In genomic region chr10:85127395-85128287, GRCm38 (mm10) we compare ENCODE assay signal across 8 mouse cellular contexts. TPM values are rescaled to one million over a fixed set of nuclear protein-coding genes. Genes with fewer than 3 reads are reported as not detected.
DNase-seq lines count a peak whose midpoint lies in the region; ATAC-seq lines count a peak whose summit lies in the region.

Gene Mterf2 (minus strand): TSS chr10:85128027.

- WGBS in heart, embryonic 13.5 days: 8% methylated on average over 20 of the region's 20 CpGs
- WGBS in liver, embryonic 12.5 days (ENCODE audit: insufficient replicate concordance): 8% methylated on average over 20 of the region's 20 CpGs
- 7% methylated on average over 20 of the region's 20 CpGs for WGBS in stomach, embryonic 15.5 days

- peaks cover 3% of the 10 kb centered on the region for H3K4me1 ChIP-seq in brown adipose tissue, adult 24 weeks (ENCODE audit: control insufficient read depth, insufficient read depth, insufficient read length, low read length)
- peaks cover 15% of the 10 kb centered on the region for H3K4me1 ChIP-seq in heart, embryonic 13.5 days
- H3K4me1 ChIP-seq in liver, embryonic 12.5 days: peaks cover 20% of the 10 kb centered on the region
- peaks cover 4% of the 10 kb centered on the region for H3K4me1 ChIP-seq in stomach, embryonic 15.5 days

- H3K4me2 ChIP-seq in heart, embryonic 13.5 days: peak within 1 kb of the TSS; percentile 75
- H3K4me2 ChIP-seq in liver, embryonic 12.5 days: peak within 1 kb of the TSS; percentile 77
- H3K4me2 ChIP-seq in stomach, embryonic 15.5 days: peak within 1 kb of the TSS; percentile 70

- peak; percentile 100 for ATAC-seq in heart, embryonic 13.5 days (ENCODE audit: extremely low read depth, insufficient number of reproducible peaks, low FRiP score, low TSS enrichment)
- peak; percentile 100 for ATAC-seq in liver, embryonic 12.5 days
- ATAC-seq in stomach, embryonic 15.5 days (ENCODE audit: insufficient read depth, low FRiP score, low read depth): peak; percentile 100

- no peaks in the 10 kb centered on the region for H3K9me3 ChIP-seq in heart, embryonic 13.5 days
- no peaks in the 10 kb centered on the region for H3K9me3 ChIP-seq in liver, embryonic 12.5 days (replicated peaks)
- H3K9me3 ChIP-seq in stomach, embryonic 15.5 days: no peaks in the 10 kb centered on the region

- peak within 1 kb of the TSS; percentile 85 for H3K9ac ChIP-seq in heart, embryonic 13.5 days
- H3K9ac ChIP-seq in liver, embryonic 12.5 days: peak within 1 kb of the TSS; percentile 75
- H3K9ac ChIP-seq in stomach, embryonic 15.5 days: 0 out of 2 replicates have a peak within 1 kb of the TSS, but pooled peaks have one; percentile 10

- peak within 1 kb of the TSS; percentile 84 for H3K4me3 ChIP-seq in brown adipose tissue, adult 24 weeks (ENCODE audit: insufficient read depth, low read depth, low read length)
- peak within 1 kb of the TSS; percentile 69 for H3K4me3 ChIP-seq in heart, embryonic 13.5 days
- H3K4me3 ChIP-seq in liver, embryonic 12.5 days: peak within 1 kb of the TSS; percentile 71
- peak within 1 kb of the TSS; percentile 59 for H3K4me3 ChIP-seq in stomach, embryonic 15.5 days (replicated peaks)

- peaks cover 25% of the 10 kb centered on the region for H3K36me3 ChIP-seq in heart, embryonic 13.5 days
- peaks cover 7% of the 10 kb centered on the region; the same call in 1 of the 2 replicates for H3K36me3 ChIP-seq in liver, embryonic 12.5 days
- H3K36me3 ChIP-seq in stomach, embryonic 15.5 days: 0 out of 2 replicates have a peak, but pooled peaks cover 4% of the 10 kb centered on the region

- peak within 1 kb of the TSS; percentile 19; the same call in 1 of the 2 replicates for H3K27ac ChIP-seq in brown adipose tissue, adult 24 weeks (replicated peaks; ENCODE audit: low read depth, low read length)
- H3K27ac ChIP-seq in heart, embryonic 13.5 days (replicated peaks): peak within 1 kb of the TSS; percentile 46
- peak within 1 kb of the TSS; percentile 46; the same call in 1 of the 2 replicates for H3K27ac ChIP-seq in liver, embryonic 12.5 days
- H3K27ac ChIP-seq in stomach, embryonic 15.5 days: no peak within 1 kb of the TSS

- H3K27me3 ChIP-seq in heart, embryonic 13.5 days (replicated peaks): no peaks in the 10 kb centered on the region
- H3K27me3 ChIP-seq in liver, embryonic 12.5 days (replicated peaks): no peaks in the 10 kb centered on the region
- H3K27me3 ChIP-seq in stomach, embryonic 15.5 days (replicated peaks): no peaks in the 10 kb centered on the region

- DNase-seq in CD4-positive, CD25-positive, alpha-beta regulatory T cell, adult 2 months (ENCODE audit: low read depth, low spot score): peak; percentile 96
- DNase-seq in fat pad, adult 2 months (ENCODE audit: extremely low read depth, low read depth, low spot score): peak; percentile 89
- DNase-seq in kidney, postnatal 10 days: peak; percentile 94
- peak; percentile 81 to 92 for DNase-seq in natural killer cell, adult 2 months (ENCODE audit: low spot score in 2 of 2)

RNA-seq across cellular contexts. Expression of gene Mterf2, which starts in this region (rescaled TPM):
- 22.4 and 29.5 TPM in 2 replicates for polyA plus RNA-seq in brown adipose tissue, adult 24 weeks (2012; ENCODE audit: insufficient read depth, insufficient read length, missing spikeins)
- polyA plus RNA-seq in heart, embryonic 13.5 days (2015; fragmentation: Nextera tagmentation; extraction: Ambion mirVana): 11.5 and 11.8 TPM in 2 replicates
- 6.9 and 7.0 TPM in 2 replicates for polyA plus RNA-seq in liver, embryonic 12.5 days (2016; fragmentation: Nextera tagmentation; extraction: Ambion mirVana)
- polyA plus RNA-seq in stomach, embryonic 15.5 days (2015; fragmentation: Nextera tagmentation; extraction: Ambion mirVana): 9.8 and 12.9 TPM in 2 replicates

Comparison
In these comparisons a context has a peak if more than half of its experiments do, and no peak if none do; other contexts are left out.
1. H3K9ac ChIP-seq: peak in every context shown above with its lines; median percentile 85 in heart, embryonic 13.5 days; 75 in liver, embryonic 12.5 days; 10 in stomach, embryonic 15.5 days.